Mouse (Mus musculus) mouse embryonic stem cell (cell line): ENCODE data around the gene Hist1h2br.
"Not testable (repeated sequence)": the region's sequence is repeated elsewhere in the genome, so short reads cannot be mapped to it uniquely, and the experiment has no call there.

Experiments used
- in situ Hi-C, 2 experiments: fragments of 300-500 bp; cut with MboI; formaldehyde crosslinking; loops; 1 replicate in 1 of 2; 3 replicates in 1 of 2; pipeline ENCODE4 v1.14.3; 2019 to 2020; ENCODE audit warnings: low sequenced_read_pairs in 2 of 2, low pct_unique_long_range_greater_than_20kb in 1 of 2, mixed read lengths in 1 of 2; ENCODE audit not compliant: unreplicated experiment in 1 of 2

Gene Hist1h2br

DNA sequence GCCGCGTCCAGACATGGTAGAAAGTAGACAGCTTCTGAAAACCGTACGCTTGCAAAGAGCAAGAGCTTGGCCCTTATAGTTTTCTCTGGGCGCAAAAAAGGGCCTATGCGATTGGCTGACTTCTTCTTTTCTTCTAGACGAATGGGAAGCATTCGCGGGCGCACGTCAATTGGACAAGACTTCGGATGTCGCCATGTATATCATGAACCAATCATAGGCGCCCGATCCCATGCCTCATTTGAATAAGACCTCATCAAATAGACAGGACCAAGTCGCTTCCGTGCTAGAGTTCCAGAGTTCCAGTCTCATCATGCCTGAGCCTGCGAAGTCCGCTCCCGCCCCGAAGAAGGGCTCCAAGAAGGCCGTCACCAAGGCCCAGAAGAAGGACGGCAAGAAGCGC is at the start of gene Hist1h2br, which contains the start of gene Hist1h2ap:
Gene Hist1h2br (plus strand): TSS at position 283 of the 400 bp plus-strand sequence.
Gene Hist1h2ap (minus strand): TSS at position 47 of the 400 bp plus-strand sequence.
- in situ Hi-C loops: not testable (repeated sequence)

DNA sequence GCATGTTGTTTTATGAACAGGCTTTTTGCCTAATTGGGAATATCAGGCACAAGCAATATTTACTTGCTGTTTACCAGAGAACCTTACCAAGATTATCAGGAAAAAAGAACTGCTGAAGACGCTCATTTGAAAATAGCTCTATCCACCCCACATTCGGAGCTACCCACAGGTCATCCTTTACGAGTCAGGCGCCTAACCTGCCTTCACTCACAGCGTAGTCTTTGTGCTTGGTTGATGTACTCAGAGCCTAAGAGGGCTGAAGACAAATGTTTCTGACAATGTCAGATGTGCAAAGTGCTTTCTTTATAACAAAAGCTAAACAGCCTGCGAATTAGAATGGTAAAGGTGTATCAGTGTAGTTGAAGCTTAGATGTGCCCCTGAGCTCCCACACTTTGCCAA is 49.2 kb upstream of the Hist1h2br start:
- in situ Hi-C loops: no loop called here

DNA sequence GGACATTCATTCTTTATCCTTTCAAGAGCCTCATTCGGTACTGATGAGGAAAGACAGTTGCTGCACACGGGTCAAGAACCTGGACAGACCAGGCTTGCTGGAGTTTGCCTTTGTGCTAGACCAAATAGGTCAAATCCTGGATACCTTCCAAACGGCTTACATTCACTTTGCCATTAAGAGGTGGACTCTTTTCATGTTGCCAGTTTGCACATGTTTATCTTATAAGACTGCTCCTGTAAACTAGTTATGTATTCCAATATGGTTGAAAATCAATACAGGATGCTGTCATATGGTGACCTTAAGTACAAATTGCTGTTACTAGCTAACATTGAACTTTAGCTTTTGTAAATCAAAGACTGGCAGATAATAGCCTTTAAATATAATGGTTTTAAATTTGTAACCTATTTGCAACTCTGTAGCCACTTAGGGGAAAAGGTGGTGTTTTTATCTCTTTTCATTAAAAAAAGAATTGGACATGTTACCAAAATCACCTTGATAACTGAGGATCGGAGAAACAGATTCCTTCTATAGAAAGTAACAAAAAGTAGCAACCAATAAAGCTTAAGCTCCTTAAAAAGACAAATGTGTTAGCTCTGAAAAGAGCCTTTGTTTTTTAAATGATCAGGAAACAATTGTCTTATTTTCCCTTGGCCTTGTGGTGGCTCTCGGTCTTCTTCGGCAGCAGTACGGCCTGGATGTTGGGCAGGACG is 47.2 kb upstream of the Hist1h2br start:
- in situ Hi-C loops: no loop called here

DNA sequence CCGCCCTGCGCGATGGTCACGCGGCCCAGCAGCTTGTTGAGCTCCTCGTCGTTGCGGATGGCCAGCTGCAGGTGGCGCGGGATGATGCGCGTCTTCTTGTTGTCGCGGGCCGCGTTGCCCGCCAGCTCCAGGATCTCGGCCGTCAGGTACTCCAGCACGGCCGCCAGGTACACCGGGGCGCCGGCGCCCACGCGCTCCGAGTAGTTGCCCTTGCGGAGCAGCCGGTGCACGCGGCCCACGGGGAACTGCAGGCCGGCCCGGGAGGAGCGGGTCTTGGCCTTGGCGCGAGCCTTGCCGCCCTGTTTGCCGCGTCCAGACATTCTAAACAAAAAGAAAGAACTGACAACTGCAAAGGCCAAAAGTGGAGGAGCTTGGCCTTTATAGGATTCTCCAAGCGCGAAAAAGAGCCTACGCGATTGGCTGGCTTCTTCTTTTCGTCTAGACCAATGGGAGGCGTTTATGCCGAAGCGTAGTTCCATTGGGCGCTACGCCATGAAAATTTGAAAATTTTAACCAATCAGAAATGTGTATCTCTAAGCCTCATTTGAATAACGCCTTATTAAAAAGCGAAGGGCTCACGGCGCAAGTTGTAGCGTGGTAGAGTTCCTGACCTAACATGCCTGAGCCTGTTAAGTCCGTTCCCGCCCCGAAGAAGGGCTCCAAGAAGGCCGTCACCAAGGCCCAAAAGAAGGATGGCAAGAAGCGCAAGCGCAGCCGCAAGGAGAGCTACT is 46.5 kb upstream of the Hist1h2br start, which contains the start of the genes Hist1h2an and Hist1h2bp:
Gene Hist1h2an (minus strand): TSS at position 320 of the 731 bp plus-strand sequence.
Gene Hist1h2bp (plus strand): TSS at position 563 of the 731 bp plus-strand sequence.
- in situ Hi-C loops: not testable (repeated sequence)

DNA sequence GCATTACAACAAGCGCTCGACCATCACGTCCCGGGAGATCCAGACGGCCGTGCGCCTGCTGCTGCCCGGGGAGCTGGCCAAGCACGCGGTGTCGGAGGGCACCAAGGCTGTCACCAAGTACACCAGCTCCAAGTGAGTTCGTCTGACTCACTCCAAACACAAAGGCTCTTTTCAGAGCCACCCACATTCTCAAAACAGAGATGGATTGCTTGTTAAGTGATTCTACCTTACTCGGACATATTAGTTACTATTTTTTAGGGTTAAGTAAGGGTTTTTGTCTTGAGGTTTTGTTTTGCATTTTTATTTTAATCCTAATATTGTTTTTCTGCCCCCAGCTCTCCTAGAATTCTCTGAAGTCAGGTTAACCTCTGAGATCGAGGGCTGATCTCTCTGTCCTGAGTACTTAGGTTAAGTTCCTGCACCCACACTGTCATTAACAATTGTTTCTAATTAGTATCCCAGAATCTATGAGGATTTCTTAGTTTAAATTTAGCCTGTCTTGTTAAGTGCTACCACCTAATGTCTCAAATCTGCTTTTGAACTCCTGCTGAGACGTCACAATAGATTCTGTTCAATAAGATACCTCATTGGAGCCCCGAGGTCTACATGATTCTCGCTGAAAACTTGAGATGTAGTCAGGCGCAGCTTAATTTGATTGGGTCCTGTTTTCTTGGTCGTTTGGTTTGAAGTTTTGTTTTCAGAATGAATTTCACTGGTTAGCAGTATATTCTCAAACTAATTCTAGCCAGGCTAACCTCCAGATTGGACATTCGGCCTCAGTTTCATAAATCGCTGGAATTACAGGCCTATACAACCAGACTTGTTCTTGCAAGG is 45.6 kb upstream of the Hist1h2br start:
- in situ Hi-C loops: no loop called here

DNA sequence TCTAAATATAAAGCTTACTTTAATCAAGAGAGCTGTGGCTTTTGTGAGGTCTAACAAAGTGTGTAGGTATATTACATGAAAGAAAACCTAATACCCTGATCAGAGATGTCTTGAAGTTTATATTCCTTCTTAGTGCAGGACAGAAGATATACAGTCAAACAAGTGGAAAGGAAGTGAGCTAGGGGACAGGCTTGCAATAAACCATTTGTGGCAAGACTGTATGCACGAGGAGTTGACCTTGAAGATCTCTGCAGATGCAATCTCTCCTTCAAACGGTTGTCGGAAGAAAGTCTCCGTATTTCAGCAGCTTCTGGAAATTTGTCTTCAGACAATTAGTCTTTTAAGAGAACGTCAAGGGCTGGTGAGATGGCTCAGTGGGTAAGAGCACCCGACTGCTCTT is 43.6 kb upstream of the Hist1h2br start:
- in situ Hi-C loops: no loop called here

DNA sequence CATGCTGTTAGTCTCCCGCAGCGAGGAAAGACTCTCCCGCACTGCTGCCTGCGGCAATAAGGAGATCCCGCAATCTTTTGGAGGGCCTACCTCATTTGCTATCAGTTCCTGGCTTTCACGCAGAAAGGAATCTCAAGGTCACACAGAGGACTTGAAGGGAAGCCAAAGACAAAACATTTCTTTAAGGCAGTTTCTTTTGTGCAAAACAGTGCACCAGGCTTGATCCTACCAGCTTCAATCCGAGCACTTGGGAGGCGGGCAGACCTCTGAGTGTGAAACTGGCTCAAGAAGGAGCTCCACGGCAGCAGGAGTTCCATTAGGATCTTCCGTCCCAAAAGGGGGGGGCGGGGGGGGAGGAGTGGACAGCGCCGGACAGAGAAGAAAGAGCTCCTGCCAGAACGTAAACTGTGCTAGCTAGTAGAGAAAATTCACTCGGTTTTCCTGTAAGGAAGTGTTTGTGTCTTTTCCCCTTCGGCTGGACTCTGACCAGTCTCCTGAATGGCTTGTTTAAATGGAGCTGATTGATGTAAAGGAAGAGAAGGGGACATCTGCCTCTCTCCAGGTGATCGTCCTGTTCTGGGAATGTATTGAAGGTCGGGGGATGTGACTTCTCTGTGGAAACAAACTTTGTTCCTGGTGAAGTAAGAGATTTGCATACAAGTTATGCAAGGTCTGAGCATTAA is 42.8 kb upstream of the Hist1h2br start:
- in situ Hi-C loops: no loop called here

DNA sequence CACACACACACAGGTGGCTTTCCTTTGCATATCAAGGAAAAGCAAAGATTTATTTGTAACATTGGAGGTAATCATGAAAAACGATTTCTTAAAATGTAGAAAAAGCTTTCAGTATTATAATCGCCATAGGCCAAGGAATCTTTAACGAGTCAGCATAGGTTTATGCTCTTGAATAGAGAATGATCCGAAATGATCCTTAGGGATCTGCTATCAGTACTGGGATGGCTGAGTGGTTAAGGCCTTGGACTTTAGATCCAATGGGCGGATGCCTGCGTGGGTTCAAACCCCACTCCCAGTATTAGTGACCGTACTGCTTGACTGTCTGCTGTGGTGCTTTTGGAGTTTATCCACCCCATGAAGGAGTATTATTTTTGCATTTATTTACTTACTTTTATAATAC is 38.0 kb upstream of the Hist1h2br start:
- in situ Hi-C loops: no loop called here

DNA sequence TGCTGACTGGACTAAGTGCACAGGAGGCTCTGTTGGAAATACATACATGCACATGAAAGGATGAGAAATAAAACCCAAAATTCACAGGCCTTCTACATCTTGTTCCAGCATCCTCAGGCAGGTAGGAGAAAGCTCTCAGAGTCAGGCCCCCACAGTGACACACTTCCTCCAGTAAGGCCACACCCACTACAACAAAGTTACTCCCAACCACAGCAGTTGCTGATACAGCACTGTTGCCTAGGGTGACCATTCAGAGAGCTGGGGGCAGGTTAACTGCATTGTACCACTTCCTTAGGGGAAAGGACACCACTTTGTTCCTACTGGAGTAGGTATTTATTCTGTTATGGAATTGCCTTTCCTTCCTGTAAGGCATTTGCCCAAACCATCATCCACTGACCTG is 36.4 kb upstream of the Hist1h2br start:
- in situ Hi-C loops: not testable (repeated sequence)

DNA sequence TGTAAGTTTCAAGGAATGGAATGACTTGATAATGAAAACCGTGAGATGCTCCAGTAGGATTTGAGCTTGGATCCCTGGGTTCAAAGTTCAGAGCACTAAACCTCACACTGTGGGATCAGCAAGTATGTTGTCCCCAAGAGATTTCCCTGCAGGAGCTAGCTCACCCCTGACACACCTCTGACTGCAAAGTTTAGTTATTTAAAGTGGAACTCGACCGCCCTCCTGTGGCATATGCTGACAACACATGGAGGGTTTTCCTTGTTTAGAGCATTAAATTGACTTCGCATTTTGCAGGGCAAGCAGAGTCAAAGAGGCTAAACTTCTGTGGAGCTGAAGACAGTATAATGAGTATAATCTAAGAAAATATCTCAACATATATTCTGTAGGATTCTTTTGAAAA is 30.5 kb upstream of the Hist1h2br start:
- in situ Hi-C loops: not testable (repeated sequence)

DNA sequence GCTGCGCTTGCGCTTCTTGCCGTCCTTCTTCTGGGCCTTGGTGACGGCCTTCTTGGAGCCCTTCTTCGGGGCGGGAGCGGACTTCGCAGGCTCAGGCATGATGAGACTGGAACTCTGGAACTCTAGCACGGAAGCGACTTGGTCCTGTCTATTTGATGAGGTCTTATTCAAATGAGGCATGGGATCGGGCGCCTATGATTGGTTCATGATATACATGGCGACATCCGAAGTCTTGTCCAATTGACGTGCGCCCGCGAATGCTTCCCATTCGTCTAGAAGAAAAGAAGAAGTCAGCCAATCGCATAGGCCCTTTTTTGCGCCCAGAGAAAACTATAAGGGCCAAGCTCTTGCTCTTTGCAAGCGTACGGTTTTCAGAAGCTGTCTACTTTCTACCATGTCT is 23.5 kb upstream of the Hist1h2br start, which contains the start of the genes Hist1h2bq and Hist1h2ao:
Gene Hist1h2bq (minus strand): TSS at position 125 of the 400 bp plus-strand sequence.
Gene Hist1h2ao (plus strand): TSS at position 393 of the 400 bp plus-strand sequence.
- in situ Hi-C loops: not testable (repeated sequence)

DNA sequence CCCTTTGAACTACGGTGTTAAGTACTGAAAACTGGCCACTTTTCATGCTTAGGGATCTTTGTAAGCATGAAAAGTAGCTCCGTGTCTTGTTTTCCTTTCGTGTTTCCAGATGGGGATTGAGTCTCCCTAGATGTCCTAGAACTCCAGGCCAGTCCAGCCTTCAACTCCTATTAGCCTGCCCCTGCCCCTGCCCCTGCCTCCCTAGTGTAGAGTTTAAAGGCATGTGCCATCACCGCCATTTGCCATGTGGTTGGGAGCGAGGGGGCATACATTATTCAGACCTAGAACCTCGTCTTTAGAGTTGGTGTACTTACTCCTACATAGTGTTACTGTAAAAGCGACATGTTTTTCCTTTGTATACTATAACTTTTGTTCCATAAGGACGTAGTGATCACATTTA is 22.5 kb upstream of the Hist1h2br start:
- in situ Hi-C loops: not testable (repeated sequence)

DNA sequence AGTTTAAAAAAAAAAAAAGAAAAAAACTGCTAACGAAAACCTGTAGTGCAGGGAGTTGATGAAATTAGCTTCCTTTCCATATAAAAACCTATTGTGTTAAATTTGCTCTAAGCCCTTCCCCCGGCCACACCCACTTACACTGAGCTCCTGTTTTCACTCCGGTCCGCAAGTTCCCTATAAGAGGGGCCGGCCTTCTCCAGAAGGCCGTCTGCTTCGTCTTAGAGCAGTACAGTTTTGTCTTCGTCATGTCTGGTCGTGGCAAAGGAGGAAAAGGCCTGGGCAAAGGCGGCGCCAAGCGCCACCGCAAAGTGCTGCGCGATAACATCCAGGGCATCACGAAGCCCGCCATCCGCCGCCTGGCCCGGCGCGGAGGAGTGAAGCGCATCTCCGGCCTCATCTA is 22.0 kb upstream of the Hist1h2br start, which contains the start of gene Hist1h4m:
Gene Hist1h4m (plus strand): TSS at position 208 of the 400 bp plus-strand sequence.
- in situ Hi-C loops: not testable (repeated sequence)

DNA sequence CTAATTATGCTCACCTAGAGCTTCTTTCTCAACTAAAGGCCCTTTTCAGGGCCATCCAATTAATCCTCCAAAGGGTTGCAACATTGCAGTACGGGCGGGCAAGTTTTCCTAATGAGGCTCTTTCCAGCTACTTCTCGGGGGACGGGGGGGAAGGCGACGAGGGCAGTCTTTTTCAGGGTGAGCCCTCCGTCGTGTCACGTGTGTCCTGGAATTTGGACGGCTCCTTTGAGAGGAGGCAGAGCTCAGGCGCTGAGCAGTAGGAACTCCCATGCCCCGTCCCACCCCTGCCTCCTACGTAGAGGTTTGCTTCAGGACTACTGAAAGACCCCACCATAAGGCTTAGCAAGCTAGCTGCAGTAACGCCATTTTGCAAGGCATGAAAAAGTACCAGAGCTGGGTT is 21.5 kb upstream of the Hist1h2br start:
- in situ Hi-C loops: not testable (repeated sequence)

DNA sequence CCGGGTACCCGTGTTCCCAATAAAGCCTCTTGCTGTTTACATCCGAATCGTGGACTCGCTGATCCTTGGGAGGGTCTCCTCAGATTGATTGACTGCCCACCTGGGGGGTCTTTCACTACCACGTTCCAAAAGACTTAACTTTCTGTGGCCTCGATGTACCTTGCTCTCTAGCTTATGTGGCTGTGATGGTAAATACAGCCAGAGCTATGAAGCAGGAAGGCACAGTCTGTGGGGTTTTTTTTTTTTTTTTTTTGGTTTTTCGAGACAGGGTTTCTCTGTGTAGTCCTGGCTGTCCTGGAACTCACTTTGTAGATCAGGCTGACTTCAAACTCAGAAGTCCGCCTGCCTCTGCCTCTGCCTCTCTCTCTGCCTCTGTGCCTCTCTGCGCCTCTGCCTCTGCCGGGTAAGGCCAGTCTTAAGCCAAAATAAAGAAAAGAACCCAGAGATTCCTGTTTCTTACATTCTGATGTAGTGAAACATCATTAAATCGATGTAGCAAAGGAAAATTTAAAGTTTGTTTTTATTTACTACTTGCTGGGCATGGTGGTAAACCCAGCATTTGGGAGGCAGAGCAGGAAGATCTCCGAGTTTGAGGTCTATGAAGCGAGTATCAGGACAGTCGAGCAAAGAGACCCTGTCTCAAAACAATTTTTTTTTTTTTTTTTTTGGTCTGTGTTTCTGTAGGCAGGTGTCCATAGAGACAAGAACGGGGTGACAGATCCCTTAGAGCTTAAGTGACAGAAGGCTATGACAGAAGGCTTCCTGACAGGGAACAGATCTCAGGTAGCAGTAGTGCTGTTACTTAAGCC is 13.3 kb upstream of the Hist1h2br start:
- in situ Hi-C loops: not testable (repeated sequence)

DNA sequence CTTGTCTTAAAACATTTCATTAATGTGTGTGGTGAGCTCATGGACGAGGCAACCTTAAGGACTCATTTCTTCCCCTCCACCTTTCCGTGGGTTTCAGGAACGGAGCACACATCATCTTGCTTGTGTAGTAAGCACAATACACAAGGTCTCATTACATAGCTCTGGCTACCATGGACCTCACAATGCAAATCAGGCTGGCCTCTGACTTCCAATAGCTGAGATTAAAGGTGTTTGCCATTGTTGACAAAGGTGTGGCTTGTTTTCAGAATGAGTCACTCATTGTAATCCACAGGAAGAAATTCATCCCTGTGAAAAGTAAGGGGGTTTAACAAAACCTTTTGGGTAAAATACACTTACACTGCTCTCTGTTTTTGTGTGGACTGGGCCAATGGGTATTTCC is 5.0 kb upstream of the Hist1h2br start:
- in situ Hi-C loops: no loop called here

DNA sequence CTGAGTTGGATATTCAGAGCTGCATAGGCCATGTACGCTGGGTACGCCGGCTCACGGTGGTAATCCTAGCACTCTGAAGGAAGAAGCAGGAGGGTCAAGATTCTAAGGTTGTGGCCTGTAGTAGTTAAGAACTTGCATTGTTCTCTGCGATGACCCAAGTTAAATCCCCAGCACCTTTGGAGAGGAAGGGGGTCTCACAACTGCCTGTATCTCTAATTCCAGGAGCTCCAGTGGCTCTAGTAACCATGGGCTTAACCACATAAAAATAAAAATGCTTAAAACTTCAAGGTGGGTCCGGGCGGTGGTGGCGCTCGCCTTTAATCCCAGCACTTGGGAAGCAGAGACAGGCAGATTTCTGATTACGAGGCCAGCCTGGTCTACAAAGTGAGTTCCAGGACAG is 3.2 kb upstream of the Hist1h2br start:
- in situ Hi-C loops: no loop called here
